ENCODE assay signal across 10 mouse cellular contexts in the genomic region with DNA sequence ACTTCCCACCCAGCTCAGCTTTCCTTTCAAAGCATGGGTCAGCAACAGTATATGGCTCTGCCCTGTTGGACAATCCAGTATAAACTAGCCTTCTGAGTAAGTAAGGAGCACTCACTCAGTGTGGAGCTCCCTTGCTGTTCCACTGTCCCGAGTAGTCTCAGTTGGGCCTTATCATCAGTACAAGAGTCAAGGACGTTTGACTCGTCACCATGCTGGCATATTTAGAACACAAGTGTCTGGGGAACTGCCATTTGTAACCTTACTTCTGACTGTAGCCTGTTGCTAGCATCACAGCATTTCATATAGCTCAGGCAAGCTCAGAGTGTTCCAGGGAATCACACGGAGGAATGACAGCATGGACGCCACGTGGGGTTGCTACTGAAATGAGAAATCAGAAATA. TPM values are rescaled to one million over a fixed set of nuclear protein-coding genes. Genes with fewer than 3 reads are reported as not detected.
DNase-seq lines count a peak whose midpoint lies in the region; ATAC-seq and TF ChIP-seq lines count a peak whose summit lies in the region.
"Had no signal": no experiment of that assay in that cellular context is flagged by ENCODE, and none has a peak within 500 bp of the region (broad histone marks: within the 10 kb centered on the region; RNA-seq: fewer than 3 reads in every experiment).

No protein-coding gene starts in this region.

- H3K9ac ChIP-seq in limb, embryonic 13.5 days = no peak overlapping the region
- no peak overlapping the region for H3K9ac ChIP-seq in stomach, embryonic 15.5 days
- H3K9ac ChIP-seq: liver, postnatal 0 days had no signal

- H3K36me3 ChIP-seq in limb, embryonic 13.5 days = peaks cover 27% of the 10 kb centered on the region
- H3K36me3 ChIP-seq in stomach, embryonic 15.5 days = no peaks in the 10 kb centered on the region

- no peak for TF ChIP-seq CTCF in layer of hippocampus, adult 2 months (conservative IDR thresholded peaks at IDR 0.05)

- peak overlapping the region; percentile 45 for H3K4me2 ChIP-seq in limb, embryonic 13.5 days (replicated peaks)
- H3K4me2 ChIP-seq in stomach, embryonic 15.5 days = peak overlapping the region; percentile 24; the same call in 1 of the 2 replicates

- WGBS in limb, embryonic 13.5 days = 81% methylated on average over 6 of the region's 6 CpGs
- WGBS in stomach, embryonic 15.5 days = 79% methylated on average over 6 of the region's 6 CpGs

- peak overlapping the region; percentile 28 for H3K4me3 ChIP-seq in layer of hippocampus, adult 2 months
- H3K4me3 ChIP-seq in limb, embryonic 13.5 days = peak overlapping the region; percentile 12
- no peak overlapping the region for H3K4me3 ChIP-seq in stomach, embryonic 15.5 days (replicated peaks)

- peaks cover 29% of the 10 kb centered on the region for H3K4me1 ChIP-seq in limb, embryonic 13.5 days
- no peaks in the 10 kb centered on the region; the same call in 1 of the 2 replicates for H3K4me1 ChIP-seq in stomach, embryonic 15.5 days

- peak overlapping the region; percentile 59; the same call in 1 of the 2 replicates for H3K27ac ChIP-seq in layer of hippocampus, adult 2 months
- no peak overlapping the region for H3K27ac ChIP-seq in limb, embryonic 13.5 days
- H3K27ac ChIP-seq in stomach, embryonic 15.5 days = no peak overlapping the region

- H3K27me3 ChIP-seq in limb, embryonic 13.5 days = no peaks in the 10 kb centered on the region
- no peaks in the 10 kb centered on the region for H3K27me3 ChIP-seq in stomach, embryonic 15.5 days (replicated peaks)

- ATAC-seq in limb, embryonic 13.5 days (ENCODE audit: low FRiP score, low read depth) = no peak
- no peak for ATAC-seq in stomach, embryonic 15.5 days (ENCODE audit: insufficient read depth, low FRiP score, low read depth)
- ATAC-seq: liver, postnatal 0 days had no signal

- DNase-seq in adrenal gland, adult 2 months = peak; percentile 67
- DNase-seq in adrenal gland, postnatal 10 days = no peak
- no peak for DNase-seq in layer of hippocampus, adult 2 months (ENCODE audit: low spot score in 2 of 2)
- DNase-seq in layer of hippocampus, postnatal 25 days (ENCODE audit: extremely low spot score in 1 of 2, low spot score in 1 of 2) = no peak
- DNase-seq in B cell, adult 2 months = no peak
- no peak for DNase-seq in right cerebral cortex, postnatal 14 days
- DNase-seq: cerebellum, adult 9-10 months; liver, postnatal 0 days had no signal

- no peaks in the 10 kb centered on the region for H3K9me3 ChIP-seq in limb, embryonic 13.5 days
- H3K9me3 ChIP-seq in stomach, embryonic 15.5 days = no peaks in the 10 kb centered on the region

RNA-seq across cellular contexts. Expression of a gene that starts 3.1 kb away (rescaled TPM):
- total RNA-seq in adrenal gland, adult 2 months (2021) = 10 to 100 TPM; 80.1 to 85.0 TPM
- polyA plus RNA-seq in adrenal gland, adult 2 months (2012; rRNA removed) = 6.1 and 7.0 TPM in 2 replicates
- total RNA-seq in adrenal gland, postnatal 10 days (2021) = 10 to 100 TPM; 59.9 to 65.6 TPM
- 100 to 1,000 TPM; 217 to 220 TPM for total RNA-seq in layer of hippocampus, adult 2 months (2021)
- 100 to 1,000 TPM; 253 to 267 TPM for total RNA-seq in layer of hippocampus, postnatal 25 days (2021)
- polyA plus RNA-seq in limb, embryonic 13.5 days (2015; fragmentation: Nextera tagmentation; extraction: Ambion mirVana) = 603 and 694 TPM in 2 replicates
- 390 and 437 TPM in 2 replicates for polyA plus RNA-seq in stomach, embryonic 15.5 days (2015; fragmentation: Nextera tagmentation; extraction: Ambion mirVana)
